Mouse (Mus musculus): ENCODE results near the gene Olfr1282. TPM values are rescaled to one million over a fixed set of nuclear protein-coding genes. Genes with fewer than 3 reads are reported as not detected.
"Not testable (repeated sequence)": the region's sequence is repeated elsewhere in the genome, so short reads cannot be mapped to it uniquely, and the experiment has no call there.

Olfr1282 gene
- total RNA-seq (2018; cell fraction: chromatin; rRNA removed), result not detected
- total RNA-seq (2018; cell fraction: cytosol; rRNA removed), result not detected
- total RNA-seq (2018; cell fraction: nucleus; rRNA removed), result not detected
- polyA plus RNA-seq (2018), result not detected in 3 replicates

DNA sequence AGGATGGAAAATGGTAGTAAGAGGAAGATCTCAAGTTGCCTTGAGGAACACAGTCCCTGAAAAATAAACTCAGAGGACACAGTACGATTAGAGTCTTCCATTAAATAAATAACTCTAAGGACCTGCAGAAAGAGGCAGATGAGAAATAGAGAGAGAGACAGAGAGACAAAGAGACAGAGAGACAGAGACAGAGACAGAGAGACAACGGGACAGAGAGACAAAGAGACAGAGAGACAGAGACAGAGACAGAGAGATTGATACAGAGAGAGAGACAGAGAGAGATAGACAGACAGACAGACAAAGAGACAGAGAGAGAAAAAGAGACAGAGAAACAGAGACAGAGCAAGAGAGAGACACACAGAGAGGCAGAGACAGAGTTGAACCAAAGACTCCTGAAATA, at the start of gene Olfr1282:
Gene Olfr1282, minus strand, starts transcription at position 101 of the 400 bp plus-strand sequence.
- no peak within 1 kb of the TSS for H3K27ac ChIP-seq
- no peaks in the 10 kb centered on the region for H3K79me2 ChIP-seq (ENCODE audit: inconsistent target)
- no peak within 1 kb of the TSS for H3K4me3 ChIP-seq (ENCODE audit: inconsistent target)
- 70% methylated on average over 2 of the region's 2 CpGs for WGBS (ENCODE audit: missing documents)
- H3K36me3 ChIP-seq (ENCODE audit: inconsistent target), result no peaks in the 10 kb centered on the region

DNA sequence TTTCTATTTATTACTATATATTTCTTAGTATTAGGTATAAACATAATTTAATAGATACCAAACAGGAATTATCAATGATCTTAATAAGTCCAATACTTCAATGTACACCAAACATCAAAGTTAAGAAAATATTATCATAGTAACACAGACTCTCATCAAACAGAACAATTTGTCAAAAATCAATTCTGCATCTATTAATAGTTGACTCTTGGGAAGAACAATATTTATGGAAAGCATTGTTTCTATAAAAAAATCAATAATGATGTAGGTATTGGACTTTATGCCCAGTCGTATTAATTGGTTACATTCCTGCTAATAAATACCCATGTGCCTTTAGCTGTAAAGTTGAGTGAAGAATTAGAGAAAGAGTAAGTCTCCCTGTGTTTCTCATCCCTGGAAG, 39.3 kb upstream of the Olfr1282 start, which contains the start of gene Olfr1284:
Gene Olfr1284, plus strand, starts transcription at position 301 of the 400 bp plus-strand sequence.
- Histone ChIP-seq H3K27ac (no peak within 1 kb of the TSS), H3K4me3 (ENCODE audit: inconsistent target) (no peak within 1 kb of the TSS), H3K36me3 (ENCODE audit: inconsistent target) (no peaks in the 10 kb centered on the region), H3K79me2 (ENCODE audit: inconsistent target) (no peaks in the 10 kb centered on the region)
- WGBS (ENCODE audit: missing documents), result 100% methylated on average over 1 of the region's 1 CpGs

DNA sequence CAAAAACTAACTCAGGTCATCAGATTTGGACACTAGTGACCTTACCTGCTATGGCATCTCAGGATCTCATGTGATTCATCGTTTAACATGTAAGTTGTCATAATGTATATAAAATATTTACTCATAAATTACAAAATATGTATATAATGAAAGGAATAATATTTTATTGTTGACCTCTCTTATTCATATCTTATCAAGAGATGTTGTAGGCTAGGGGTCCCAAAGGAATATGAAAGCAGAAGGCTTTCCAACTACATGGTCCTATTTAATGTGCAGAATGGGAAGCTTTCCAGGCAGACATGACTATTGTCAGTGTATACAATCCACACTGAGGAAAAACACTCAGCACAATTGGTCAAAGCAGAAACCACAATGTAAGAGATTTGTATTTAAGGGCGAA, 30.6 kb upstream of the Olfr1282 start, which contains the start of gene Olfr1283:
Gene Olfr1283, plus strand, starts transcription at position 301 of the 400 bp plus-strand sequence.
- 61% methylated on average over 2 of the region's 2 CpGs for WGBS (ENCODE audit: missing documents)
- Histone ChIP-seq H3K27ac (no peak within 1 kb of the TSS), H3K36me3 (ENCODE audit: inconsistent target) (no peaks in the 10 kb centered on the region), H3K79me2 (ENCODE audit: inconsistent target) (no peaks in the 10 kb centered on the region), H3K4me3 (ENCODE audit: inconsistent target) (no peak within 1 kb of the TSS)

DNA sequence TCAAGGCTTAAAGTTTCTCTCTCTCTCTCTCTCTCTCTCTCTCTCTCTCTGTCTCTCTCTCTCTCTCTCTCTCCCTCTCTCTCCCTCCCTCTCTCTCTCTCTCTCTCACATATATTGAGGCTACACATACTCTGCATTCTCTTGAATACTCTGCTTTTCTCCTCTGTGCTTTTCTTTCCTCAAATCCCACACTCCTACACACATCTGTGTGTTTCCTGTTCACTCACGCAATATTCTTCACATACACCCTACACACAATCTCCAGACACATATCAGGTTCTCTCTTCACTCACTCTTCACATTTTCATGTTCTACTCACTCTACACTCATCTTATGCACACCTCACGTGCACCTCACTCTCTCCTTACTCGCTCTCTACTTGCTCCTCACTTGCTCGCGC, 2.2 kb downstream of the Olfr1282 start:
- H3K79me2 ChIP-seq (ENCODE audit: inconsistent target); H3K36me3 ChIP-seq (ENCODE audit: inconsistent target); H3K27ac ChIP-seq; H3K4me3 ChIP-seq (ENCODE audit: inconsistent target): not testable (repeated sequence)
- WGBS (ENCODE audit: missing documents), result 82% methylated on average over 5 of the region's 5 CpGs

DNA sequence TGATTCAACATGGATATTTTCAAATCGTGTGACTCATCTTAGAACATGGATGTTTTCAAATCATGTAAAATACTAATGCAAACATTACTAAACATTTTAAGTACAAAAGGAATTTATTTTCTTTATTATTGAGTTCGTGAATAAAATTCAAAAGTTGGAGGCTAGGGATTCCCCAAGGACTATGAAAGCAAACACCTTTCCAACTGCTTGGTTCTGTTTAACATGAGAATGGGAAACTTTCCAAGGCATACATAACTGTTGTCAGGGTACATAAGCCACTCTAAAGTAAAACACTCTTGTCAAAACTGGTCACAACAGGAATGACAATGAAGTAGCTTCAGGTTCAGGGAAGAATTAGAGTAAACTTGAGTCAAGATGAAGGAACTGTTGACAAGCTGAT, 9.7 kb downstream of the Olfr1282 start, which contains the start of gene Olfr1281:
Gene Olfr1281, plus strand, starts transcription at position 301 of the 400 bp plus-strand sequence.
- H3K79me2 ChIP-seq (ENCODE audit: inconsistent target), result no peaks in the 10 kb centered on the region
- H3K27ac ChIP-seq, result no peak within 1 kb of the TSS
- H3K36me3 ChIP-seq (ENCODE audit: inconsistent target), result no peaks in the 10 kb centered on the region
- WGBS (ENCODE audit: missing documents), result 78% methylated on average over 2 of the region's 2 CpGs
- no peak within 1 kb of the TSS for H3K4me3 ChIP-seq (ENCODE audit: inconsistent target)

DNA sequence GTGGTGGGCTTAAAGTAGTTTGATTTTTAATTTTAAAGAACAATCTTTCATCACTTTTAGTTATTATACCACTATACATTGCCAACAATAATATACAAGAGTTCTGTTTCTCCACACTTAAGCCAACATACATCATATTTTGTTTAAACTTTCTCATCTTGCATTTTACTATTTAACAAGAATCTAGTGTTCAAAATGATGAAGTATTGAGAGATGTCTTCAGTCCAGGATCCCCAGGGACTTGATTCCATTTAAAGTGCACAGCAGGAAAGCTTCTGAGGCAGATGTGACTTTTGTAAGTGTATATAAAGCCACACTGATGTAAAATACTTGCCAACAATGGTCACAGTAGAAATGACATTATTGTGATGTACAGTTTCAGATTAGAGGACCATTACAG, 22.2 kb downstream of the Olfr1282 start, which contains the start of gene Olfr1280:
Gene Olfr1280, plus strand, starts transcription at position 301 of the 400 bp plus-strand sequence.
- Histone ChIP-seq H3K36me3 (ENCODE audit: inconsistent target) (no peaks in the 10 kb centered on the region), H3K79me2 (ENCODE audit: inconsistent target) (no peaks in the 10 kb centered on the region), H3K4me3 (ENCODE audit: inconsistent target) (no peak within 1 kb of the TSS), H3K27ac (no peak within 1 kb of the TSS)

DNA sequence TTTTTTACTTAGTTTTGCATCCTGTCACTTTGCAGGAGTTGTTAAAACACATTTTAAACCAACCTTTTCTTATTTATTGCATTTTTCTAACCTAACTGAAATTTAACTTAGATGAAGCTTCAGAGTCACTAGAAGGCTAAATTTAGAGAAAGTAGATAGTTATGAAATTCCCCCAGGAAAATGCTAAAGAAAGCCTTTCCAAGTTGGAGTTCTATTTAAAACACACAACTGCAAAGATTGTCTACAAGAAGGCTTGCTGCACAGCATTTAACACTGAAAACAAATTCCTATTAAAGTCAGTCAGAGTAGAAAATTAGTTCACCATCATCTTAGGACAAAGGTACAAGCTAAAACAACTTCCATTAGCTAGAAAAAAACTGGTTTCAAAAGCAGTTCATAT, 35.5 kb downstream of the Olfr1282 start, which contains the start of gene Olfr1279:
Gene Olfr1279, plus strand, starts transcription at position 262 of the 400 bp plus-strand sequence.
- Histone ChIP-seq H3K4me3 (ENCODE audit: inconsistent target) (no peak within 1 kb of the TSS), H3K36me3 (ENCODE audit: inconsistent target) (no peaks in the 10 kb centered on the region), H3K27ac (no peak within 1 kb of the TSS), H3K79me2 (ENCODE audit: inconsistent target) (no peaks in the 10 kb centered on the region)

DNA sequence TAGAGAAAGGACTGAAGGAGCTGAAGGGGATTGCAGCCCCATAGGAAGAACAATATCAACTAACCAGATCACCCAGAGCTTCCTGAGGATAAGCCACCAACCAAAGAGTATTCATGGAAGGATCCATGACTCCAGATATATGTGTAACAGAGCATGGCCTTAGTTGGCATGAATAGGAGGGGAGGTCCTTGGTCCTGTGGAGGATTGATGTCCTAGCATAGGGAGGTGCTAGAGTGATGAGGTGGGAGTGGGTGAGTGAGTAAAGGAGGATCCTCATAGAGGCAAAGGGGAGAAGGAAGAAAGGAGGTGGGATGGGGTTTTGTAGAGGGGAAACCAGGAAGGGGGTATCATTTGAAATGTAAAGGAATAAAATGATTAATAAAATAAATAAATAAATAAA, 37.3 kb downstream of the Olfr1282 start:
- Histone ChIP-seq H3K27ac (no peak overlapping the region), H3K4me3 (ENCODE audit: inconsistent target) (no peak overlapping the region), H3K79me2 (ENCODE audit: inconsistent target) (no peaks in the 10 kb centered on the region), H3K36me3 (ENCODE audit: inconsistent target) (no peaks in the 10 kb centered on the region)

DNA sequence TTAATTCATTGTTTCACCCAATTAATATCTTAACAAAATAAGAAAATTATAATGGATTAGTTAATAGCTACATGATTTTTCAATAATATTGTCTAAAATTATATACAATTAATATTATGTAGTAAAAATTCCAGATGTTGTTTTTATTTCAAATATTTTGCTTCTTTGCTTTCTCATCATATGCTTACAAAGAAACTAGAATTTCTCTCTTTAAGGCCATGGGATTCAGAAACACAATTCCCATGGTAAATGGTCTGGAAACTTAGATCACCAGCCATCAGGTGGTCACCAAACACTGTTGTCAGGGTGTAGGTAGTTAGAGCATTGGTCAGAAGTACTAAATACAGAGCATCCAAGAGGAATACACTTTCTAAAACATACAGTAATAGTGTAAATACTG, 46.0 kb downstream of the Olfr1282 start, which contains the start of gene Olfr1278:
Gene Olfr1278, plus strand, starts transcription at position 301 of the 400 bp plus-strand sequence.
- no peaks in the 10 kb centered on the region for H3K79me2 ChIP-seq (ENCODE audit: inconsistent target)
- no peak within 1 kb of the TSS for H3K27ac ChIP-seq
- no peaks in the 10 kb centered on the region for H3K36me3 ChIP-seq (ENCODE audit: inconsistent target)
- H3K4me3 ChIP-seq (ENCODE audit: inconsistent target), result no peak within 1 kb of the TSS

Other genes starting within 250 kb of the Olfr1282 start
- not detected in 3 replicates for gene Gm13941, start 230.1 kb downstream of the Olfr1282 start, polyA plus RNA-seq (2018)
- gene Gm15130, start 183.1 kb downstream of the Olfr1282 start, polyA plus RNA-seq (2018), result not detected in 3 replicates
- not detected in 3 replicates for gene 4930430A15Rik, start 106.5 kb downstream of the Olfr1282 start, polyA plus RNA-seq (2018)
- gene Olfr1275, start 100.8 kb downstream of the Olfr1282 start, polyA plus RNA-seq (2018), result not detected in 3 replicates
- not detected in 3 replicates for gene Olfr1276, start 81.6 kb downstream of the Olfr1282 start, polyA plus RNA-seq (2018)
- not detected in 3 replicates for gene Olfr1277, start 62.0 kb downstream of the Olfr1282 start, polyA plus RNA-seq (2018)
- gene Olfr1278, start 45.9 kb downstream of the Olfr1282 start, polyA plus RNA-seq (2018), result not detected in 3 replicates
- gene Olfr1279, start 35.4 kb downstream of the Olfr1282 start, polyA plus RNA-seq (2018), result not detected in 3 replicates
- gene Olfr1280, start 22.1 kb downstream of the Olfr1282 start, polyA plus RNA-seq (2018), result not detected in 3 replicates
- gene Olfr1281, start 9.6 kb downstream of the Olfr1282 start, polyA plus RNA-seq (2018), result not detected in 3 replicates
- gene Olfr1283, start 30.7 kb upstream of the Olfr1282 start, polyA plus RNA-seq (2018), result not detected in 3 replicates
- not detected in 3 replicates for gene Olfr1284, start 39.4 kb upstream of the Olfr1282 start, polyA plus RNA-seq (2018)
- gene Olfr1286, start 87.0 kb upstream of the Olfr1282 start, polyA plus RNA-seq (2018), result not detected in 3 replicates
- gene Olfr1287, start 113.1 kb upstream of the Olfr1282 start, polyA plus RNA-seq (2018), result not detected in 3 replicates
- gene Olfr1288, start 138.0 kb upstream of the Olfr1282 start, polyA plus RNA-seq (2018), result not detected in 3 replicates
- not detected in 3 replicates for gene Olfr1289, start 144.7 kb upstream of the Olfr1282 start, polyA plus RNA-seq (2018)
- gene Olfr1290, start 157.8 kb upstream of the Olfr1282 start, polyA plus RNA-seq (2018), result not detected in 3 replicates
- gene Olfr1291-ps1, start 161.1 kb upstream of the Olfr1282 start, polyA plus RNA-seq (2018), result not detected in 3 replicates
- not detected in 3 replicates for gene Olfr1293-ps, start 189.1 kb upstream of the Olfr1282 start, polyA plus RNA-seq (2018)
- not detected in 3 replicates for gene Olfr1294, start 204.2 kb upstream of the Olfr1282 start, polyA plus RNA-seq (2018)
- not detected in 3 replicates for gene Olfr1295, start 233.6 kb upstream of the Olfr1282 start, polyA plus RNA-seq (2018)